Mouse (Mus musculus): Measurements from ENCODE around the gene Cpne4.

The Cpne4 gene

GRCm38 (mm10) chr9:104546986-104547385 lies at the start of gene Cpne4:
Gene Cpne4, plus strand, starts transcription at chr9:104547286.
- no peak for DNase-seq (ENCODE audit: extremely low read depth, low read depth, low spot score)

DNA sequence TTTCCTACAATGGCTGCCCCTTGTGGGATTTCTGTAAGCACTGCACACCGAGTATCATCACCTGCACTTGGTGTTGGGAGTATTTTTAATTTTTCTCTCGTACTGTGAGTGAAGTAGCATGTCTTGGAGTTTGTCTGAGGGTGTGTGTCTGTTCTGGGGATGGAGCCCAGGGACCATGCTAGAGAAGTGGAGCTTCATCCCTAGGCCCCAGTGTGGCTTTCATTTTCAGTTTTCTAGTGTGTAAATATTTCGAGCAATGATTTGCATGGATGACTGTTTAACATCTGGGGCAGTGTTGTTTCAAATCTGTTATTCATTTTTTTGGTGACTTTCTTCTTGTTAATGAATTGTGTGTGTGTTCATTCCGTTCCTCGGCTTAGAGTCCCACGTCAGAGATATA lies 31.9 kb upstream of the Cpne4 start:
- DNase-seq (ENCODE audit: extremely low read depth, low read depth, low spot score): no peak

GRCm38 (mm10) chr9:104535508-104535907 lies 11.6 kb upstream of the Cpne4 start:
- DNase-seq (ENCODE audit: extremely low read depth, low read depth, low spot score): no peak

DNA sequence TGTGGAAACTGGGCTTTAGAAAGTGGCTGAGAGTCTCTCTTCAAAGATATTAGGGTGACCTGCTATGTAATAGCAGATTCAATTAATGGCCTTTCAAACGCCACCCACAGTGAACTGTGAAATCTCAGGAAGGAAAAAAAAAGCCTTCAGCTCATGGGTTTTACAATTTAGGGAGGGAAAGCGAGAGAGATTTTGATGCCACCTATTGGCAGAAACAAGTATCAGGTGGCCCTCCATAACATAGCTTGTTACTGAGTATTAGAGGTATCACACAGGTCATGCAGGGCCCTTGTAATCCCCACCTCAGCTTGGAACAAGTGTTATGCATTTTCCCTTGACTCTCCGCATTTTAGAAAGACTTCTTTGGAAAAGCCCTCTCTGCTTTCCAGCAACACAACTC lies 18.7 kb downstream of the Cpne4 start:
- no peak for DNase-seq (ENCODE audit: extremely low read depth, low read depth, low spot score)

- DNase-seq (ENCODE audit: extremely low read depth, low read depth, low spot score): no peak
Observed at GRCm38 (mm10) chr9:104566468-104566867, 19.4 kb downstream of the Cpne4 start.

DNA sequence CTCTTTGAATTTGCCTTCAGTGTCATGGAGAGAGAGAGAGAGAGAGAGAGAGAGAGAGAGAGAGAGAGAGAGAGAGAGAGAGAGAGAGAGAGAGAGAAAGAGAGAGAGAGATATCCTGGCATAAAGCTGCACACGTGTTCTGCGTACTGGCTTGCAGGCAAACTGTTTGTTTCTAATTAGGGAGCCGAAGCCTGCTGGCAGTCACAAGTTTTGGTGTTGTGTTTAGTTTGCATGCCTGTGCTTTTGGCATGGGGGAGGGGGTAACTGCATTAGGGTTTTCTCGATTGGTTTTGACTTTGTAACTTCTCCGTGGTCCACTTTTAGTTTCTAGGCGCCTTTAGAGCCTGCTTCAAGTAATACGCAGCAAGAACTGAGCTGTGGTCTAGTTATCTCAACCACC lies 20.0 kb downstream of the Cpne4 start:
- DNase-seq (ENCODE audit: extremely low read depth, low read depth, low spot score): no peak

DNA sequence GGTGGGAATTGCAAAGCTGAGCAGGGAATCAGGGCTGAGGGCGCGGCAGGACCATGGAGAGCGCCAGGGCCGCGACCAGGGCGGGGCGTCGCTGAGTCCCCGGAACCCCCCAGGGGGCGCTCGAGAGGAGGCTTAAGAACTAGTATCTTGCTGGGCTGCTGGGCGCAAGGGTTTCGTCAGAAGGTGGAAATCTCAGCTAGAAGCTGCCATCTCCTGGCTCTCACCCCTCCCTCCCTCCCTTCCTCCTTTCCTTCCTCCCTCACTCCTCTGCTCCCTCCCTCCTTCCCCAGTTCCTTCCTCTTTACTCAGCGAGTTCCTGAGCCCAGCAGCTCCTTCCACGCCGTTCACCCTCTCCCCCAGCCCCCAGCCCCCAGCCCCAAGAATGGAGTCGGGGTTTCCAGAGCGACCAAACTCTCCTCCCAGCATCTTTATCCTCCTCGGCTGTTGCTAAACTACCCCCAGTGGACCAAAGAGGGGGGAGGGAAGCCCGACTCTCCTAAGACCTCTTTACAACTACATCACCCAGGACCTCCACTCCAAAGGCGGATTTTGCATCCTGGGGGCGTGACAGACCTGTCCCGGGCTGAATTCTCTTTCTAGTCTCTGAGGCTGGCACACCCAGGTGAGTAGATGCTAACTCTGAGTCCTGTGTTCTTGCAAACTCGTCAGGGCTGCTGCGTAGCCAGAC lies 22.5 kb downstream of the Cpne4 start:
- DNase-seq (ENCODE audit: extremely low read depth, low read depth, low spot score): no peak

DNA sequence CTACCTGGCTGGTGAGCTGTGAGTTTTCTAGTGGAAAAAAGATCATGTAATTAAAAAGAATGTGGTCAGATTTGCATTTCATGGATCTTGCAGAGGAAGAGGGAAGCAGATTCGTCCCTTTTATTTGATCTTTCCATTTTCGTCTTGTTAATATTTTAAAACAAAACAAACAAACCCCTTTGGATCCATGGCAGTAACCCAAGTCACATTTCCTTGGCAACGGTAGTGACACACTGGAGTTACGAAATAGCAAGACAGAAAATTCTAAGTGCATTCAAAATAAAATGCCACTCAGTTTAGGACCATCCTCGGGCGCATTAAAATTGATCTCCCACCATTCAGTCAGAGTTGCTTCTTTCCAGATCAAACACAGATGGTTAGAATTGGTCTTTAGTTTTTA lies 25.8 kb downstream of the Cpne4 start:
- DNase-seq (ENCODE audit: extremely low read depth, low read depth, low spot score): no peak

DNA sequence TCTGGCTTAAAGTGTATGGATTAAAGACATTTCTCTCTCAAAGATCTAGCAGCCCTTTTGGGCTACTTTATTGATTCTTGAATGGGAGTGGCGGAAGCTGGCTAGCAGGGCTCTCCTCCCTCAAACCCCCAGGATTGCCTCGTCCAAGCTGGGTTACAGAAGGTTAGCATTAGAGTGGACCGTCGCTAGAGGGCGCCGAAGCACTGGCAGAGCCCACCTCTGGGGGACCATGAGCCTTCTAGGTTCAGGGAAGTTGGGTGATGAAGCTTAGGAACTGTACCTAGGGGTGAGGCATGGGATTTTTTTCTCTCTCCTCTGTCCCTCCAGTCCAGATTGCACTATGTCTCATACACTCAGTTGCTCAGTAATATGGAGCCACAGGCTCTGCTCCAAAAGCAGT lies 27.4 kb downstream of the Cpne4 start:
- DNase-seq (ENCODE audit: extremely low read depth, low read depth, low spot score): no peak

DNA sequence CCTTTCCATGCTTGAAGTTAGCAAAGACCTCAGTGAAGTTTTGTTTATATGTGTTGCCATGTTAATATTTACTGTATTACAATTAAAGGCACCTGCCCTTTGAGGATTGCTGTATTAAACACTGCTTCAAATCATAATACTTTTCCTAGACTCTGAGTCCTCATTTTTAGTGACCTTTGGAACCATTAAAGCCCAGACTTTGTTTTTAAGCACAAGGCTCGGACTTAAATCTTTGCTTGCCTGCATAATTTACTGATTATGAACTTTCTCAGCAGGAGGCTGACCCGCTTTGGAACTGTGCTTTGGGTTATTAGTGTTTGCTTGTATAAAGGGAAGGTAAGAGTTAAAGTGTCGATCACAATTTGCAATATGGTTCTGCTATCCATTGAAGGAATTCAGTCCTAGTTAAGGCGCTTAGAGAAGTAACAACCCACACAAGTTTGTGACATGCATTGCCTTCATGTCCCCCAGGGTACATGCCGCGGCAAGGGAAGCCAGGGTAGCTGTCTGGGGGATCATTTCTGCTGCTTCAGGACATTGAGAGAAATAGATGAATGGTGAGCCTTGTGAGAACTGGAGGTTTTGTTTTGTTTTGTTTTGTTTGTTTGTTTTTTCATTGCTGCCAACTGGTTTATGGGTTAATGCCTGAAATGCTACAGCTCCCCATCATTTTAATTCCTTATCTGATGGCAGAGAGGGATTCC lies 35.0 kb downstream of the Cpne4 start:
- DNase-seq (ENCODE audit: extremely low read depth, low read depth, low spot score): no peak

- no peak for DNase-seq (ENCODE audit: extremely low read depth, low read depth, low spot score)
Observed at GRCm38 (mm10) chr9:104582675-104583074, 35.6 kb downstream of the Cpne4 start.

DNA sequence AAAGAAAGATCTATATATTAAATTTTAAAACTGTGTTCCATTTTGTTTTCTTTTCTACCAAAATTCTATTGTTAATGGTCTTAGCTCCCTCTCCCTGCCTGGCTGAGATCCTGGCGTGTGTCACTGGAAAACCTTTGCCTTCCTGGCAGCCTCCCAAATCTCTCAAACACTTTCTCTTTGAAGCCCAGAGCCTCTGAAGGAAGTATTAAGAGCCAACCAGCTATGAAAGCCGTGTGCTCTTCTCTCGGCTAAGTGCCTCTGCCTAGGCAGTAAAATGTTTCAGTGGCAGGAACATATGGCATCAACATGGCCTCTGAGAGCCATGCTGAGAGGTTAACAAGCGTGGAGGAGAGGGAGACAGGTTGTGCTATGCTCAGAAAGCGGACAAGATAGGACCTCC lies 47.5 kb downstream of the Cpne4 start:
- DNase-seq (ENCODE audit: extremely low read depth, low read depth, low spot score): no peak

DNA sequence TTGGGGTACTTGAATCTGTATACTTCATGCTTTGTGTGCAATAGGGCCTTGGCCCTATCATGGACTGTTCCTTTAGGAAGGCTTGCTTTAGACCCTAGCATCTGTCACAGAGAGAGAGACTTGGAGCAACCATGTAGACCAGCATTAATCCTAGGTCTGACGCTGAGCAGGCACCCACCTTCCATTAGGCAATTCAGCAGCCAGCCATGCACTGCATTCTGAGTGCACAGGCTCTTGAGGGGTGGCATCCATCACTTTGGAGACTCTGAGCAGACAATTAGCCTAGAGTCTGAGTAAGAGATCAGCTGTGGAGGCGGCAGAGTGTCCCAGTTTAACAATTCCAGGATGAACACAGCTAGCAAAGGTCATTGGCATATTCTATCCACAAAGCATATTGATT lies 47.9 kb downstream of the Cpne4 start:
- DNase-seq (ENCODE audit: extremely low read depth, low read depth, low spot score): no peak

- no peak for DNase-seq (ENCODE audit: extremely low read depth, low read depth, low spot score)
Observed at GRCm38 (mm10) chr9:104612523-104612922, 65.4 kb downstream of the Cpne4 start.

DNA sequence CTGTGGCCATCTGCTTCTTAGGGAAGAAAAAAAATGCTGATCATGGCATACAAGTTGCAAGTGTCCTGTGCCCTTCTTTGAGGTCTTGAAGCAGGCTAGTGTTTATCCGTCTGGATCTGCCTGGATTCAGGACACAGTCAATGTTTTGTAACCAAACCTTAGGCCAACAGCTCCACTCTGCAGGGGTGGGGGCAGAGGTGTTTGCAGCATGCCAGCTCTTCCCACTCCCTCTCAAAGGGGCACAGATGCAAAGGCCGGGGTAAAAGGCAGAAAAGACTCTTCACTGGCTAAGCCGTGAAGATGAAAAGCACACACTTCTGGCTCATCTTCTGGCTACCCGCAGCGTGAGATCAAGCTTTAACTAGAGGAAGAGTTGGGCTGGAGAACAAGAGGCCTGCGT lies 69.6 kb downstream of the Cpne4 start:
- no peak for DNase-seq (ENCODE audit: extremely low read depth, low read depth, low spot score)

DNA sequence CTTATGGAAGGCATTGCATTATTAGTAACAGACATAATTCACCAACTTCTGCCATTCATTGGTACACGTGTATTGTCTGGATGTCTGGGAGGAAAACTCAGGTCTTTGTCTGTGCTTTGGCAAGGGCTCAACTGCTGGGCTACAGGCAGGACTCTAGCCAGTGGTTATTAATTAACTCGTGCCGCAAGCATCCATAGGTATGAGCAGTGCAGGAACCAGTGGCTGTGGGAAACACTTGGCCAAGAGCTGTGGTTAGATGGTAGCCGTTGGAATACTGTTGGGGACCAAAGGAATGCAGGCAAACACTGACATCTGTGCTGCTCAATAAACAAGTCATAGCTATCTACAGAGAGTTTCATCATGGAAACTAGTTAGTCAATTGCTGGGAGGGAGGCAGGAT lies 76.5 kb downstream of the Cpne4 start:
- DNase-seq (ENCODE audit: extremely low read depth, low read depth, low spot score): no peak

GRCm38 (mm10) chr9:104627816-104628215 lies 80.7 kb downstream of the Cpne4 start:
- no peak for DNase-seq (ENCODE audit: extremely low read depth, low read depth, low spot score)

GRCm38 (mm10) chr9:104629282-104629681 lies 82.2 kb downstream of the Cpne4 start:
- no peak for DNase-seq (ENCODE audit: extremely low read depth, low read depth, low spot score)

DNA sequence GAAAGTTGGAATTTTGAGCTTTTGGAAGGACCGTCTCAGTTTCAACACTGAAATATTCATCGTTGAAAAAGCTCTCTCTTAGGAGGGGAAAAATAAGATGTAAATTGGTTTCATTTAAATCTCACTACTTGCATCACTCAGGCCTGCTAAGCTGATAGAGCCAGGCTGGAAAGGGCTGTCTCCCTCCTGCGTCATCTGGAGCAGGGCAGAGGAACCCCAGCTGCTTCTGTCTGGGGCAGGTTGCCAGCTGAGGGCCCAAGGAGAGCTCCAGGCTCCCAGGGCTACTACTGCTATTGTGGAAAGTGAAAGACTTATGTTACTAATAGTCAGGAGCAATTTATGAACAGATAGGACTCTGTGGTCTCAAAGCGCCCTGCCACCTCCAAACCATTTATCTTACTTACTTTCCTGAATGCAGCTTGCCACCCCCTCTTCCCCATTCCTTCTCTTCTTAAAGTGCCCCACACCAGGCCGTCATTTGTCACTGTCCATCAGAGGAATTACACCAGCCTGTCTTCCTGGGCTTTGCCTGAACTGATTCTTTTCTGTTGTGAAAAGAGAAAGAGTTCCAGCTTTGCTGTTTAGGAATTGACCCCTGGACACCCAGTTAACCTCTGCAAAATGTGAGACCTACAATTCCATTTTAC lies 99.4 kb downstream of the Cpne4 start:
- no peak for DNase-seq (ENCODE audit: extremely low read depth, low read depth, low spot score)

DNA sequence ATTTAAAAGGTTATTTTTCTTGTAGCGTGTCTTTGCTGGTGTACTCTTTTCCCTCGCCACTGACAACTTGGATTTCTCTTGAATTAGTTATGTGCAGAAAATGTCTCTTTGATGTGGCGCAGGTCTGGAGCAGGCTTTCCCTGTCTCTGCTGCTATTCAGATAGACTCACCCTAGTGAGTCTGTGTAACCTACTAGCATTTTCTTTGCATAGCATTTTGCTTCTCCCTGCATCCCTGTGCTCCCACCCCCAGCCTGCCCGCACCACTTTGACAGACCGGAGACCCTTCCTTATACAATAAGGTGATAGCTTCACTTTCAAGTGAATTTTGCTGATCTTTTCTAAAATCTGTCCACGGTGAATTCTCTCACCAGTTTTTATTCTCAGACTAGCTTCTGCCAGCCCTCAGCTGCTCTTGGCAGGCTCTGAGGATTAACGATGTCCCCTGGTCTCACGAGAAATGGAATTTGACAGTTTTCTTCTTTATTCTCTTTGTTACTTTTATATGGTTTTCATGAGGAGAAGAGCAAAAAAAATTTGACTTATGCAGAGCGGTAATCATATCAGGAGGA lies 105.7 kb downstream of the Cpne4 start:
- no peak for DNase-seq (ENCODE audit: extremely low read depth, low read depth, low spot score)

DNA sequence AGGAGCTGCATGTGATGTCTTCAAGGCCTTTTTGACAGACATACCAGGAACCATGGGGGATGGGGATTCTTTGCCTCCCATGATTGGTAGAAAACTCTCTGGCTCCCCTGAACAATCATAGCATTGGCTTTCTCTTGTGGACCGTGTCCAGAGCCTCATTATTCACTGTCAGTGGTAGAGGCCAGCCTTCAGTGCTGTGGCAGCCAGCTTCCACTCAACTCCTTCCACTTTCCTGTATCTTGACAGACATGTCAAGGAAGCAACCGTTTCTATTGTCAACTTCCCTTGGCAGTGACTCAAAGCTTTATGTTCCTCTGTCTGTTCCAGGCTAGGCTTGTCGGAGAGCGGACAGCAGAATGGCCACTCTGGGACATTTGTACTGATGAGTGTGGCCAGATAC lies 112.7 kb downstream of the Cpne4 start:
- no peak for DNase-seq (ENCODE audit: extremely low read depth, low read depth, low spot score)

GRCm38 (mm10) chr9:104676665-104677064 lies 129.6 kb downstream of the Cpne4 start:
- no peak for DNase-seq (ENCODE audit: extremely low read depth, low read depth, low spot score)
